ENCODE assay signal across 16 mouse cellular contexts in genomic region chr1:153874045-153874444, GRCm38 (mm10). TPM values are rescaled to one million over a fixed set of nuclear protein-coding genes. Genes with fewer than 3 reads are reported as not detected.
"Had no signal": no experiment of that assay in that cellular context is flagged by ENCODE, and none has a peak within 500 bp of the region (broad histone marks: within the 10 kb centered on the region; RNA-seq: fewer than 3 reads in every experiment).

Teddm1b (plus strand) TSS chr1:153874345.

- DNase-seq: retina, postnatal 1 day; right cerebral cortex, adult 18-20 months; right cerebral cortex, postnatal 14 days; right cerebral cortex, postnatal 25 days; right cerebral cortex, postnatal 4 days; spleen, adult 18-20 months; thymus, adult 18-20 months; thymus, adult 2 months; thymus, postnatal 25 days; thymus, postnatal 36 days; thymus, postnatal 4 days had no signal

RNA-seq across cellular contexts. Expression of gene Teddm1b, which starts in this region (rescaled TPM):
- total RNA-seq: neutrophil, adult 5-6 weeks had no signal
- polyA plus RNA-seq: small intestine, adult 2 months; spleen, adult 2 months; testis, adult 2 months; urinary bladder, adult 2 months had no signal
